ENCODE assay signal across 8 mouse cellular contexts in the genomic region with DNA sequence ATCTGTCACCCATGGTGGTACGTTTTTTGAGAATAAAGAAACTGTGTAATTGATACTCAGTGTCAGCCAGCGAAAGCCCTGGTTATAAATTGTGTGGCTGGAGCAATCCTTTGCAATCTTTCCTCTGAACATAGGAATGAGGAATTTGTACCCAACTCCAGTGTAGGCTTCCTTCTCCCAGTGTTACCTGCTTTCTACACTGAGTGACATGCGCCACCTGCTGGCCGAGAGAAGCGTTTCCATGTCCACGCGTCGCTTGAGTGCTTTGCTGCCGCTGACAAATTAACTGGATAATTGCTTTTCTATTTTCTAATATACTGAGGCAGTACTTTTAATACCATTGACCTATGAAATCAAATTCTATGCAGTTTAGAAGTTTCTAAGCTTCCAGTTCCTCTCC.
DNase-seq lines count a peak whose midpoint lies in the region; ATAC-seq and TF ChIP-seq lines count a peak whose summit lies in the region.

No protein-coding gene starts in this region.

- no peak overlapping the region for H3K27ac ChIP-seq in liver, embryonic 12.5 days
- H3K27ac ChIP-seq in kidney, embryonic 15.5 days = no peak overlapping the region
- H3K27ac ChIP-seq in liver, adult 2 months (replicated peaks; ENCODE audit: insufficient read depth, low read depth, low read length) = no peak overlapping the region
- H3K27ac ChIP-seq in neural tube, embryonic 12.5 days = no peak overlapping the region
- H3K27ac ChIP-seq in testis, adult 2 months (ENCODE audit: control insufficient read depth, insufficient read depth, low read depth, low read length) = no peak overlapping the region

- no peaks in the 10 kb centered on the region for H3K79me2 ChIP-seq in liver, adult 2 months (ENCODE audit: control insufficient read depth, insufficient read depth, low read length)

- H3K4me1 ChIP-seq in liver, embryonic 12.5 days = no peaks in the 10 kb centered on the region
- no peaks in the 10 kb centered on the region for H3K4me1 ChIP-seq in kidney, embryonic 15.5 days
- no peaks in the 10 kb centered on the region for H3K4me1 ChIP-seq in liver, adult 2 months (ENCODE audit: control insufficient read depth, insufficient read depth, low read length)
- H3K4me1 ChIP-seq in neural tube, embryonic 12.5 days = no peaks in the 10 kb centered on the region
- no peaks in the 10 kb centered on the region for H3K4me1 ChIP-seq in testis, adult 2 months (ENCODE audit: control insufficient read depth, insufficient read depth, low read length)

- peak; percentile 65 for DNase-seq in liver
- peak; percentile 90 to 91 for DNase-seq in cerebellum, postnatal 14 days
- peak; percentile 65 for DNase-seq in gastrocnemius, postnatal 10 days
- DNase-seq in liver, adult 2 months (ENCODE audit: extremely low read depth, low read depth, low spot score) = peak; percentile 40

- 18% methylated on average over 9 of the region's 9 CpGs for WGBS in liver, embryonic 12.5 days (ENCODE audit: insufficient replicate concordance)
- WGBS in kidney, embryonic 15.5 days = 9% methylated on average over 9 of the region's 9 CpGs
- 18% methylated on average over 9 of the region's 9 CpGs for WGBS in liver, adult 2 months
- 15% methylated on average over 9 of the region's 9 CpGs for WGBS in neural tube, embryonic 12.5 days

- no peak overlapping the region for H3K9ac ChIP-seq in liver, embryonic 12.5 days
- H3K9ac ChIP-seq in kidney, embryonic 15.5 days = no peak overlapping the region
- H3K9ac ChIP-seq in liver, adult 2 months (ENCODE audit: low read depth, low read length) = no peak overlapping the region
- no peak overlapping the region for H3K9ac ChIP-seq in neural tube, embryonic 12.5 days

- H3K27me3 ChIP-seq in liver, embryonic 12.5 days (replicated peaks) = no peaks in the 10 kb centered on the region
- 0 out of 2 replicates have a peak, but pooled peaks cover 5% of the 10 kb centered on the region for H3K27me3 ChIP-seq in kidney, embryonic 15.5 days
- no peaks in the 10 kb centered on the region for H3K27me3 ChIP-seq in liver, adult 2 months (ENCODE audit: control insufficient read depth, insufficient read depth, low read length)
- no peaks in the 10 kb centered on the region for H3K27me3 ChIP-seq in neural tube, embryonic 12.5 days (replicated peaks)
- H3K27me3 ChIP-seq in testis, adult 2 months (ENCODE audit: control insufficient read depth, insufficient read depth, low read length) = no peaks in the 10 kb centered on the region

- no peak overlapping the region for H3K4me3 ChIP-seq in liver, embryonic 12.5 days
- H3K4me3 ChIP-seq in kidney, embryonic 15.5 days (replicated peaks) = no peak overlapping the region
- no peak overlapping the region for H3K4me3 ChIP-seq in liver, adult 2 months (ENCODE audit: insufficient read depth, low read depth, low read length)
- H3K4me3 ChIP-seq in neural tube, embryonic 12.5 days = no peak overlapping the region
- H3K4me3 ChIP-seq in testis, adult 2 months (ENCODE audit: control insufficient read depth, low read depth, low read length) = no peak overlapping the region

- ATAC-seq in liver, embryonic 12.5 days = no peak
- peak; percentile 83 for ATAC-seq in kidney, embryonic 15.5 days (replicated peaks; ENCODE audit: low FRiP score)
- ATAC-seq in neural tube, embryonic 12.5 days (ENCODE audit: low FRiP score, low read depth) = peak; percentile 83

- H3K4me2 ChIP-seq in liver, embryonic 12.5 days = no peak overlapping the region
- H3K4me2 ChIP-seq in kidney, embryonic 15.5 days = no peak overlapping the region
- H3K4me2 ChIP-seq in neural tube, embryonic 12.5 days (replicated peaks) = no peak overlapping the region

- peak; percentile 90 for TF ChIP-seq CTCF in liver, adult 2 months (IDR thresholded peaks at IDR 0.05; ENCODE audit: low read depth, low read length)
- TF ChIP-seq CTCF in testis, adult 2 months (IDR thresholded peaks at IDR 0.05; ENCODE audit: control insufficient read depth, insufficient read depth, insufficient replicate concordance, low read depth, low read length) = peak; percentile 82; the same call in 1 of the 2 replicates

- no peak for TF ChIP-seq POLR2A in liver, adult 2 months (IDR thresholded peaks at IDR 0.05; ENCODE audit: extremely low read depth, insufficient read depth, low read length)
- no peak for TF ChIP-seq POLR2A in testis, adult 2 months (IDR thresholded peaks at IDR 0.05; ENCODE audit: control insufficient read depth, low read depth, low read length)

- no peaks in the 10 kb centered on the region for H3K9me3 ChIP-seq in liver, embryonic 12.5 days (replicated peaks)
- no peaks in the 10 kb centered on the region for H3K9me3 ChIP-seq in kidney, embryonic 15.5 days (replicated peaks)
- no peaks in the 10 kb centered on the region for H3K9me3 ChIP-seq in neural tube, embryonic 12.5 days

- no peaks in the 10 kb centered on the region for H3K36me3 ChIP-seq in liver, embryonic 12.5 days
- H3K36me3 ChIP-seq in kidney, embryonic 15.5 days = no peaks in the 10 kb centered on the region
- H3K36me3 ChIP-seq in liver, adult 2 months (ENCODE audit: control insufficient read depth, insufficient read depth, low read length) = no peaks in the 10 kb centered on the region
- H3K36me3 ChIP-seq in neural tube, embryonic 12.5 days = no peaks in the 10 kb centered on the region
- no peaks in the 10 kb centered on the region for H3K36me3 ChIP-seq in testis, adult 2 months (ENCODE audit: control insufficient read depth, insufficient read depth, low read length)

Comparison
In these comparisons a context has a peak if more than half of its experiments do, and no peak if none do; other contexts are left out.
1. DNase-seq: peak in every context shown above with its lines; median percentile 90 in cerebellum, postnatal 14 days; 65 in liver; 65 in gastrocnemius, postnatal 10 days; 40 in liver, adult 2 months.